Mouse (Mus musculus) limb, embryonic 10.5 days (tissue): Measurements from ENCODE around the gene Zzz3. TPM values are rescaled to one million over a fixed set of nuclear protein-coding genes. Genes with fewer than 3 reads are reported as not detected.

Experiments
- DNase-seq: peaks from one replicate; pipeline ENCODE4 v3.0.0-alpha.2; 2017; ENCODE audit warnings: low spot score
- H3K27ac ChIP-seq: fragments of 300-500 bp; sonication (generic); 2 replicates; pipeline ENCODE4 v1.5.1; 2016; ENCODE audit warnings: mild to moderate bottlenecking
- H3K27me3 ChIP-seq: fragments of 300-500 bp; sonication (generic); 2 replicates; pipeline ENCODE4 v1.6.1; 2016; ENCODE audit warnings: low read depth, mild to moderate bottlenecking; ENCODE audit not compliant: poor library complexity, severe bottlenecking
- H3K36me3 ChIP-seq: fragments of 300-500 bp; sonication (generic); 2 replicates; pipeline ENCODE4 v1.6.1; 2016; ENCODE audit warnings: mild to moderate bottlenecking, moderate library complexity
- H3K4me1 ChIP-seq: fragments of 300-500 bp; sonication (generic); 2 replicates; pipeline ENCODE4 v1.6.1; 2016
- H3K4me3 ChIP-seq: fragments of 300-500 bp; sonication (generic); 2 replicates; pipeline ENCODE4 v1.5.1; 2016; ENCODE audit warnings: mild to moderate bottlenecking, moderate library complexity
- H3K9me3 ChIP-seq: fragments of 300-500 bp; sonication (generic); replicated peaks from 2 replicates; pipeline ENCODE4 v1.6.1; 2016; ENCODE audit warnings: mild to moderate bottlenecking
- WGBS: fragments of 180-500 bp; shearing (Covaris S2); methylation state at CpG from one replicate; pipeline ENCODE4 v1.1.7; 2016; 5-methylcytosine and 5-hydroxymethylcytosine counted together
- polyA plus RNA-seq: library from polyadenylated mRNA; unstranded; fragments of >200 nt; fragmentation: Nextera tagmentation; extraction: Ambion mirVana; gene quantifications from 2 replicates; pipeline ENCODE4 v1.2.1, GENCODE M21; 2016

The Zzz3 gene
- polyA plus RNA-seq, 1 experiment from 2014 or later, result 57.8 TPM

DNA sequence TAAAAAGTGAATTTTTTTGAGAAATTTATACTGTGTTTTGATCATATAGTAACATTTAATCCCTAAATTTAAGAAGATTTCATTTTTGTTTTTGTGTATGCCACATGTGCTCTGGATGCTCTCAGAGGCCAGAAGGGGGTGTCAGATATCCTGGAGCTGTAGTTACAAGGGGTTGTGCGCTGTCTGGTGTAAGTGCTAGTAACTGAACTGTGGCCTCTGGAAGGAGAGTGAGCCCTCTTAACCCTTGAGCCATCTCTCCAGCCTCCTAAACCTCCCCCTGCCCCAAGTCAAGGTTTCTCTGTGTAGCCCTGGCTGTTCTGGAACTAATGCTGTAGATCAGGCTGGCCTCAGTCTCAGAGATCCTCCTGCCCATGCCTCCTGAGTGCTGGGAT, 80.0 kb downstream of the Zzz3 start:
- Histone ChIP-seq H3K4me3 (no peak overlapping the region), H3K4me1 (peaks cover 39% of the 10 kb centered on the region), H3K9me3 (no peaks in the 10 kb centered on the region), H3K27me3 (no peaks in the 10 kb centered on the region), H3K27ac (no peak overlapping the region), H3K36me3 (no peaks in the 10 kb centered on the region)
- WGBS, result 83% methylated on average over 1 of the region's 1 CpGs
- DNase-seq, result no peak

DNA sequence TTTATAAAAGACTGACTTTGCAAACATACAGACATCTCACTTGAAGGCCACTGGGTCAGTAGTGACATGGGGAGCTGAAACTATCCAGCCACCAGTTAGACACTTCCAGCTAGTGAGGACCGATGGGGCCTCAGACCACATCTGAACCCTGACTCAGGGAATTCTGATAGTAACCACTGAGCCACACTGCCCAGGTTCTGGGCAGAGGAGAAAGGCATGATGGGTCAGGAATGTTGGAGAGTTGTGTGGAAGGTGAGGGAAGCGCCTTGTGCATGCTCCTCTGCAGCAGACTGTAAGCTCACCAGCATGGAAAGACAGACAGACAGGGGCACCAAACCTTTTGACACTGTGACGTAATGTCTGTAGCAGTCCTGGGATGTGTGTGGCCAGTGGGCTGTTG, 80.6 kb downstream of the Zzz3 start:
- DNase-seq, result no peak
- H3K27ac ChIP-seq, result no peak overlapping the region
- H3K4me1 ChIP-seq, result peaks cover 39% of the 10 kb centered on the region
- H3K36me3 ChIP-seq, result no peaks in the 10 kb centered on the region
- 84% methylated on average over 3 of the region's 3 CpGs for WGBS
- H3K9me3 ChIP-seq, result no peaks in the 10 kb centered on the region
- H3K4me3 ChIP-seq, result no peak overlapping the region
- H3K27me3 ChIP-seq, result no peaks in the 10 kb centered on the region

DNA sequence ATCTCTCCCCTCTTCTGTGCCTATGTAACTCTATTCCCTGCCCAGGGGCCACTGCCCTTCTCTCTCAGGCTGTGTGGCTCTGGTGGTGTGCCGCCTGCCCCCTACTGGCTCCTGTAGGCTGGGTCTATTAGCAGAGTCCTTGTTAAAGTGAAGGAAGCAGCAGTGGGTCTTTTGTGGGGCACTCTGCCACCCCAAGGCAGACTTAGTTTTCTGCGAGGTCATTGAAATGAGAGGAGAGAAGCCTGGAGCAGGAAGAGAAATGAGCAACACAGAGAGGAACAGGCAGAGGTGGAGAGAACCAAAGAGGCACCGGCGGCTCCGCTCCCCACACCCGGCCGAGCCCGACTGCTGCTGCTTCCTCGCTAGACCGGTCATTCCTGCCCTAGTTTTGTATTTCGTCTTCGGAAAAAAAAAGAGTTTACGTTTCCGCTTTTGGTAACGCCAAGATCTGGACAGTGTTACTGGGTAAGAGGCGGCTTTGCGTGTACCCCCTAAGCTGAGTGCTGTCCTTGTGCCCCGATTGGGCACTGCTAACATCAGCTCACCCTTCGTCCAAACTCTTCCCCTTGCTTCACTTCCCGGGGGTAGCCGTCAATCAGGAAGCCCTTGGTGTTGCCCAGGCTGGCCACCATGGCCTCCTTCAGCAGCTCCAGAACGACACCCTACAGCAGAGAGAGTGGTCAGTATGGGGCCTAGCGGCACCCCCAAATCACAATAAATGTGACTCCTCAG, 82.7 kb downstream of the Zzz3 start:
- 4% methylated on average over 23 of the region's 23 CpGs for WGBS
- Histone ChIP-seq H3K36me3 (no peaks in the 10 kb centered on the region), H3K4me1 (peaks cover 44% of the 10 kb centered on the region), H3K9me3 (no peaks in the 10 kb centered on the region), H3K4me3 (peak overlapping the region; percentile 55), H3K27me3 (no peaks in the 10 kb centered on the region), H3K27ac (peak overlapping the region; percentile 63)
- peak; percentile 79 for DNase-seq

DNA sequence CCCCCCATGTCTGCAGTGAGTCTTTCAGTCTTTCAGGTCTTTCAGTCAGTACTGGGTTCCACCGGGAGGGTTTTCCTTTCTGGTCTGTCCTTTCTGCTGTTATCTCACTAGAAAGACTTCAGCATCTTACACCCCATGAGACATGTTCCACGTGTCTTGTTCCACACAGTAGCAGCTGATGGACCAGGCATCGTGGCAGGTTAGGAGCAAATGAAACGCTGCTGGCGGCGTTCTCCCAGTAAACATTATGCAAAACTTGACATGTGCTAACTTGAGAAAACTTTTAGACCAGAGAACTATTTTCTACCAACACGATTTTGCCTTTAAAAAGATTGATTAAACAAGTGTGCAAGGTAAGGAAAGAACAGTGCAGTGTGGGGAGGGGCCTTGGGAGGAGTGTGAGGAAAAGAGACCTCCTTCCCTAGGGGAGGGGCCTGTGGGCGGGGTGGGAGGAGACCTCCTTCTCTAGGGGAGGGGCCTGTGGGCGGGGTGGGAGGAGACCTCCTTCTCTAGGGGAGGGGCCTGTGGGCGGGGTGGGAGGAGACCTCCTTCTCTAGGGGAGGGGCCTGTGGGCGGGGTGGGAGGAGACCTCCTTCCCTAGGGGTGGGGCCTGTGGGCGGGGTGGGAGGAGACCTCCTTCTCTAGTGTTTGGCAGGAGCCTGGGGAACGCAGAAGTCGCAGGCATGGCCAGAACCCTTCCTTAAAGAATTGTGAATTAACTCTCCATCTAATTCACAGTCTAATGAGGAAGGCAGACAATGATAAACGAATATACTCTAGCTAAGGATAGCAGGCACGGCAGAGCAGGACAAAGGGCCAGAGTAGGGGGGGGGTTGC, 83.5 kb downstream of the Zzz3 start:
- Histone ChIP-seq H3K27ac (peak overlapping the region; percentile 63), H3K4me1 (peaks cover 46% of the 10 kb centered on the region), H3K9me3 (no peaks in the 10 kb centered on the region), H3K27me3 (no peaks in the 10 kb centered on the region), H3K4me3 (peak overlapping the region; percentile 55), H3K36me3 (no peaks in the 10 kb centered on the region)
- WGBS, result 9% methylated on average over 16 of the region's 16 CpGs
- DNase-seq, result peak; percentile 73

DNA sequence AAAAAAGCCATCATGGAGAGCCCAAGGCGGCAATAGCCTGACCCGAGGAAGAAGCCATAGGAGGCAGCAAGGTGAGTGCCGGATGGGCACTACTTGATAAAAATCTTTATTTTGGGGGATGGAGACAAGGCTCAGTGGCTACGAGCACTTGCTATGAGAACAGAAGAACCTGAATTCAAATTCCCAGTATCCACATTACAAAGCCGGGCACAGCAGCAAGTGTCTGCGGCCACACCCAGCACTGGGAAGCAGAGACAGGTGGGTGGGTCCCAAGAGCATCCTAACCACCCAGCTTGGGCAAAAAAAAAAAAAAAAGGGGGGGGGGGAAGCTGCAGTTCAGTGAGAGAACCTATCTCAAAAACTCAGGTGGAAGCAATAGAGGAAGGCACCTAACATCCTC, 85.1 kb downstream of the Zzz3 start:
- Histone ChIP-seq H3K4me1 (peaks cover 51% of the 10 kb centered on the region), H3K27me3 (no peaks in the 10 kb centered on the region), H3K4me3 (no peak overlapping the region), H3K27ac (no peak overlapping the region), H3K9me3 (no peaks in the 10 kb centered on the region), H3K36me3 (no peaks in the 10 kb centered on the region)
- no peak for DNase-seq
- 93% methylated on average over 6 of the region's 6 CpGs for WGBS

DNA sequence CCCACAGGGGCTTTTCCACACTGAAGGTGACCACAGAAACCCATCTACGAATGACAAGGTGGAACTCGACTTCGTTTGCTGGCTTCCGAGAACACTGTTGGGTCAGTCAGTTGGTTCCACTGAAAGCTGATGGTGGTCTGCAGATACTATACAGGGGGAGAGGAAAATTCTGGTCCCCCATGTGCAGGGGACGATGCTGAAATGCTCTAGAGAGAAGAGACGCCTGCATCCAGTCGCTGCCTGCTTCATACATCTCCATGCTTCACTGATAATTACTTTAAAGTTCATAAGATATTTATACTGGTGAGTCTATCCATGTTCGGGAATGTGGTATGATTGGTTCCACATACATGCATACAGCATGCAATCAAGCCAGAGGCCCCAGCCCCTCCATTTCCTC, 86.9 kb downstream of the Zzz3 start:
- 91% methylated on average over 8 of the region's 8 CpGs for WGBS
- H3K36me3 ChIP-seq, result no peaks in the 10 kb centered on the region
- H3K4me1 ChIP-seq, result peaks cover 46% of the 10 kb centered on the region
- no peak overlapping the region for H3K27ac ChIP-seq
- no peaks in the 10 kb centered on the region for H3K27me3 ChIP-seq
- H3K4me3 ChIP-seq, result no peak overlapping the region
- H3K9me3 ChIP-seq, result no peaks in the 10 kb centered on the region
- no peak for DNase-seq

DNA sequence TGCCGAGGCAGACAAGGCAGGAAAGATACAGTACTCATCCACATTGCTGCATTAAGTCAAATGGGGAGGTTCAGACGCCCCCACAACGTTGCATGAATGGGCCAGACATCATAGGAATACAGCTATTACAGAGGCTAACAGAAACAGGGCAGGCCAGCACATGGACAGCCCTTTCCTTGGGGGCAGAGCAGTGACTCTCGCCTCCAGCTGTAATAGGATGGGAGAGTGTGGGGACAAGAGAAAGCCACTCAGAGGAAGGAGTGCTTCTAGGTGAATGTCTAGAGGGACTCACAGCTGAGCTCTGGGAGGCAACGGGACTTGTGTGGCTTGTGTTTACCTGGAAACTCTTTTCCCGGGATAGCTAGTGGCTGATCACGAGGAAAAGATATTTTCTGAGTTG, 88.5 kb downstream of the Zzz3 start:
- no peaks in the 10 kb centered on the region for H3K9me3 ChIP-seq
- peak overlapping the region; percentile 71 for H3K27ac ChIP-seq
- 59% methylated on average over 7 of the region's 7 CpGs for WGBS
- H3K4me3 ChIP-seq, result no peak overlapping the region
- no peaks in the 10 kb centered on the region for H3K27me3 ChIP-seq
- H3K36me3 ChIP-seq, result no peaks in the 10 kb centered on the region
- DNase-seq, result no peak
- peaks cover 38% of the 10 kb centered on the region for H3K4me1 ChIP-seq

DNA sequence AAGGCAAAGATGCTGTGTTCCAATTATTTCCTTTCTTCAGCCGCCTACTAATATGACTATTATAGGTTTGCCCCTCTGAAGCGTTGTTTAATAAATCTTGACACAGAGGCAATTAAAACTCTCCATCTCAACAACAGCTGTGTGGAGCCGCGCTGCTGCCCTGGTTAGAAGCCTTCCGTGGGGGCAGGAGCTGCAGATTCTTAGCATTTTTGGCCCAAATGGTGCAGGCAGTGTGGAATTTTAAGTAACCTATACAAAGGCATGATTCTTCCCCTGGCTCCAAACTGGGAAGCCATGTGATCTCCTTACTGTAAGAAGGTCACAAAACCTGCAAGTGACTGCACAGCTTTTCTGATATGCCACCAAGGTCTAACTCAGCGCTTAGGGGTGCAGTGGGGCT, 88.9 kb downstream of the Zzz3 start:
- no peaks in the 10 kb centered on the region for H3K36me3 ChIP-seq
- peak overlapping the region; percentile 71; the same call in 1 of the 2 replicates for H3K27ac ChIP-seq
- DNase-seq, result no peak
- H3K27me3 ChIP-seq, result no peaks in the 10 kb centered on the region
- 61% methylated on average over 6 of the region's 6 CpGs for WGBS
- no peaks in the 10 kb centered on the region for H3K9me3 ChIP-seq
- H3K4me3 ChIP-seq, result no peak overlapping the region
- H3K4me1 ChIP-seq, result peaks cover 39% of the 10 kb centered on the region

DNA sequence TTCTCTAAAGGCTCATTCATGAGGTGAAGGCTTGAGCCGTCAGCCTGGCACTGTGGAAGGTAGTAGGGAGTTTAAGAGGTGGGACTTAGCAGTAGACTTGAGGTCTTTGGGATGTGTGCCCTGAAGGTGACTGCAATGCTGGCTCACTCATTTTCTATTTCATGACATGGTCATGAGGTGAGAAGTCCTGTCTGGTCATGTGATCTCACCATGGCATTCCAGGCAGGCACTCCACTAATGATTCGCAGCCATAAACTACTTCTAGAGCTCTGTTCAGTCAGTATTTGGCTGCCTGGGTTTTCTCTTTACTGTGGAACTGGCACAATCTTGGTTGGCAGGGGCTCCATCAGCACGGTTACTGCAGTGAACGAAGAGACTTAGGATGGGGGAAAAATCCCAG, 93.7 kb downstream of the Zzz3 start:
- WGBS, result 90% methylated on average over 4 of the region's 4 CpGs
- H3K9me3 ChIP-seq, result no peaks in the 10 kb centered on the region
- H3K4me3 ChIP-seq, result no peak overlapping the region
- H3K27ac ChIP-seq, result no peak overlapping the region
- H3K36me3 ChIP-seq, result no peaks in the 10 kb centered on the region
- no peaks in the 10 kb centered on the region for H3K27me3 ChIP-seq
- DNase-seq, result no peak
- H3K4me1 ChIP-seq, result peaks cover 26% of the 10 kb centered on the region

DNA sequence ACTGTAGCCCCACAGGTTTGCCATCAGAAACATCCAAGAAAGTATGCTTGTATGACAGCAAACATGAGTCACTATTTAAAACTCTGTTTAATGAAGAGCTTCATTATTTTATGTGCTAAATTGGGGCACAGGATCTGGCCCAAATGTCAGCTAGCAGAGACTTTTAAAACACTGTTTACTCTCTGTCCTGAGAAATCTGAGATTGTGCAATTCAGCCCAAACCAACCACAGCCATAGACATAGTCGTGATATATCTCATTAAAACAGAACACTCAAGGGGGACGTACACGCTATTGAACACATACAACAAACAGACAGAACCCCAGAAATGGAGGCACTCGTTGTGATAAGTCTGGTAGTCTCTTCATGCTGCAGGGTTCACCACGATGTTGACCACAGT, 95.2 kb downstream of the Zzz3 start:
- H3K27ac ChIP-seq, result no peak overlapping the region
- no peaks in the 10 kb centered on the region for H3K9me3 ChIP-seq
- no peak overlapping the region for H3K4me3 ChIP-seq
- no peaks in the 10 kb centered on the region for H3K27me3 ChIP-seq
- no peak for DNase-seq
- H3K36me3 ChIP-seq, result no peaks in the 10 kb centered on the region
- WGBS, result 88% methylated on average over 5 of the region's 5 CpGs
- H3K4me1 ChIP-seq, result peaks cover 23% of the 10 kb centered on the region

DNA sequence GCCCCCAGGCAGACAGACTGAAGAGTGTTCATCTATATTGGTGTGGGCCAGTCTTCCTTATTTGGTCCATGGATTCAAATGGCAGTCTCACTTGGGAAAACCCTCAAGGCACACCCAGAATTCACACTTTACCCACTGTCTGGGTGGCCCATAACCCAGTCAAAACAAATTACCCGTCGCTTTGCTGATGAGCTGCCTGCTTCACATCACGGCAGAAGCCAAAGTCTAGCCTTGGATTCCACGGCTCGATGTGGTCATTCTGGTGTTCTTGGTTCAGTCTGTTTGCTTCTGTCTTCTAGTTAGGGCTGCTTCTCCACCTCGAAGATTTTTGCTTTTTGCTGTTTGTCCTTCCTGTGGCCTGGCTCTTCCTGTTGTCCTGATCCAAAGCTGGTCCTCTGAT, 97.0 kb downstream of the Zzz3 start:
- Histone ChIP-seq H3K4me3 (no peak overlapping the region), H3K9me3 (no peaks in the 10 kb centered on the region), H3K36me3 (no peaks in the 10 kb centered on the region), H3K27me3 (no peaks in the 10 kb centered on the region), H3K27ac (no peak overlapping the region), H3K4me1 (peaks cover 32% of the 10 kb centered on the region)
- DNase-seq, result no peak
- 75% methylated on average over 6 of the region's 6 CpGs for WGBS

DNA sequence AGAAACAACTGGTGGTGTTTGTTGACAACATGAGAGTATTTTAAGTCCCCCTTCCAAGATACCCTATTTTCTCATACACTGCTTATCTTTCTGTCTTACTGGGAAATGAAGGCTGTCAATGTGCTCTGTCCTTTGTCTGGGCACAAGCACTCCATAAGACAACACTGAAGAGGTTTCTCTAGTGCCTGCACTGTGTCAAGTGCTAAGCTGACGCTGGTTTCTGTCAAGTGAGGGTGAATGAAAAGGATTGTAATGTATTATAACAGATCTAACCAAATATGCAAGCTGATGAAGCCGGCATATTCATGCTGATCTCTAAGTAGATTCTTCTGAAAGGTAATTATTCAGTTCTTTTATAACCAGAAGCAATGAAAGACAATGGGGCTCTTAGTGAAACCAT, 98.5 kb downstream of the Zzz3 start:
- no peaks in the 10 kb centered on the region for H3K27me3 ChIP-seq
- no peak overlapping the region for H3K27ac ChIP-seq
- WGBS, result 68% methylated on average over 2 of the region's 2 CpGs
- no peak for DNase-seq
- H3K36me3 ChIP-seq, result no peaks in the 10 kb centered on the region
- no peaks in the 10 kb centered on the region for H3K9me3 ChIP-seq
- peaks cover 24% of the 10 kb centered on the region for H3K4me1 ChIP-seq
- H3K4me3 ChIP-seq, result no peak overlapping the region

DNA sequence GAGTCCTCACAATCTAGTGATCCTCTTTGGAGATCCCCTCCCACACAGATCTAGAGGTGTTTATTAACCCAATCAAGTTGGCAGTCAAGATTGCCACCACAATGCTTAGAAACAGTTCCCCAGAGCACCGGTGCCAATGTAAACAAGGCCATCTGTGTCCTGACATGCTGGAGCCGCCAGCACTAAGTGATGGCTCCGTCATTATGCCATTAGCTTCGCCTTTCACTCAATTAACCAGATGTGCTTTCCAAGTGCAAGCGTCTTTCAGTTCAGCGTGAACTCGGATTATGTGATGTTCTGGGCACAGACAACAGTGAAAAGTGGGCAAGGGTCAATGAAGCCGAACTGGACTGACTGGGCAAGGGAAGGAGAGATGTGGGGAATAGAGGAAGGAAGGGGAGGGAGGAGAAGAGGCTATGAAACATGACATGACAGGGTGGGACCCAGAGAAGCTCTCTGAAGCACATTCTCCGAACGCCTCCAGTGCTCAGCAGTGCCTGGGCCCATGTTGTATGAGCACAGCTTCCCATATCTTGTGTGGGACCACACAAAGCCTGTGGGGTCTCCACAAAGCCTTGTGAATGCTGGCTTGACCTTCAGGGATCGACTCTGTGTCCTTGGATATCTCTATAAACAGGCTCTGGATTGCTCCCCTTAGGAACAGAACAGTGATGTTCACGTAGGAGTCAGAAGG, 99.5 kb downstream of the Zzz3 start:
- H3K27ac ChIP-seq, result no peak overlapping the region
- DNase-seq, result no peak
- no peaks in the 10 kb centered on the region for H3K9me3 ChIP-seq
- H3K4me3 ChIP-seq, result no peak overlapping the region
- peaks cover 21% of the 10 kb centered on the region for H3K4me1 ChIP-seq
- no peaks in the 10 kb centered on the region for H3K27me3 ChIP-seq
- WGBS, result 46% methylated on average over 12 of the region's 12 CpGs
- no peaks in the 10 kb centered on the region for H3K36me3 ChIP-seq
